Mouse (Mus musculus): ENCODE measurements at regions not wholly inside any gene's neighbourhood (a gene's known extent, or its start where the extent isn't known, plus 50 kb on each side); places are given as distances from the start of the nearest gene placed in this dataset.
"Not testable (repeated sequence)": the region's sequence is repeated elsewhere in the genome, so short reads cannot be mapped to it uniquely, and the experiment has no call there.

- H3K27ac ChIP-seq (ENCODE audit: low read depth, low read length); H3K4me2 ChIP-seq (ENCODE audit: low read depth, low read length, severe bottlenecking); H3K9me3 ChIP-seq (ENCODE audit: control insufficient read depth, low read length); H3K36me3 ChIP-seq (ENCODE audit: control insufficient read depth, insufficient read depth, low read length); ATAC-seq (replicated peaks; ENCODE audit: low FRiP score); H3K9ac ChIP-seq (ENCODE audit: low read length); H3K4me3 ChIP-seq (ENCODE audit: low read depth, low read length); DNase-seq (ENCODE audit: low spot score); H3K4me1 ChIP-seq (replicated peaks; ENCODE audit: control insufficient read depth, insufficient read depth, low read length); H3K27me3 ChIP-seq (ENCODE audit: control insufficient read depth, insufficient read depth, low read length): not testable (repeated sequence)
Observed at GRCm38 (mm10) chr16:79296621-79297020, 205.7 kb upstream of the Tmprss15 start.

GRCm38 (mm10) chr16:79279006-79279405 is 188.1 kb upstream of the Tmprss15 start:
- no peaks in the 10 kb centered on the region for H3K4me1 ChIP-seq (replicated peaks; ENCODE audit: control insufficient read depth, insufficient read depth, low read length)
- no peaks in the 10 kb centered on the region for H3K36me3 ChIP-seq (ENCODE audit: control insufficient read depth, insufficient read depth, low read length)
- H3K4me2 ChIP-seq (ENCODE audit: low read depth, low read length, severe bottlenecking): no peak overlapping the region
- no peak overlapping the region for H3K4me3 ChIP-seq (ENCODE audit: low read depth, low read length)
- no peak overlapping the region for H3K27ac ChIP-seq (ENCODE audit: low read depth, low read length)
- WGBS: 91% methylated on average over 2 of the region's 2 CpGs
- ATAC-seq (replicated peaks; ENCODE audit: low FRiP score) (no peak), DNase-seq (ENCODE audit: low spot score) (no peak)
- H3K27me3 ChIP-seq (ENCODE audit: control insufficient read depth, insufficient read depth, low read length): no peaks in the 10 kb centered on the region
- no peak overlapping the region for H3K9ac ChIP-seq (ENCODE audit: low read length)
- no peaks in the 10 kb centered on the region for H3K9me3 ChIP-seq (ENCODE audit: control insufficient read depth, low read length)

GRCm38 (mm10) chr16:79256525-79256924 is 165.6 kb upstream of the Tmprss15 start:
- DNase-seq (ENCODE audit: low spot score) (no peak), ATAC-seq (replicated peaks; ENCODE audit: low FRiP score) (peak; percentile 63)
- H3K4me2 ChIP-seq (ENCODE audit: low read depth, low read length, severe bottlenecking): no peak overlapping the region
- no peak overlapping the region for H3K9ac ChIP-seq (ENCODE audit: low read length)
- no peaks in the 10 kb centered on the region for H3K27me3 ChIP-seq (ENCODE audit: control insufficient read depth, insufficient read depth, low read length)
- no peaks in the 10 kb centered on the region for H3K4me1 ChIP-seq (replicated peaks; ENCODE audit: control insufficient read depth, insufficient read depth, low read length)
- no peaks in the 10 kb centered on the region for H3K9me3 ChIP-seq (ENCODE audit: control insufficient read depth, low read length)
- WGBS: 94% methylated on average over 1 of the region's 1 CpGs
- no peaks in the 10 kb centered on the region for H3K36me3 ChIP-seq (ENCODE audit: control insufficient read depth, insufficient read depth, low read length)
- no peak overlapping the region for H3K4me3 ChIP-seq (ENCODE audit: low read depth, low read length)
- no peak overlapping the region for H3K27ac ChIP-seq (ENCODE audit: low read depth, low read length)

DNA sequence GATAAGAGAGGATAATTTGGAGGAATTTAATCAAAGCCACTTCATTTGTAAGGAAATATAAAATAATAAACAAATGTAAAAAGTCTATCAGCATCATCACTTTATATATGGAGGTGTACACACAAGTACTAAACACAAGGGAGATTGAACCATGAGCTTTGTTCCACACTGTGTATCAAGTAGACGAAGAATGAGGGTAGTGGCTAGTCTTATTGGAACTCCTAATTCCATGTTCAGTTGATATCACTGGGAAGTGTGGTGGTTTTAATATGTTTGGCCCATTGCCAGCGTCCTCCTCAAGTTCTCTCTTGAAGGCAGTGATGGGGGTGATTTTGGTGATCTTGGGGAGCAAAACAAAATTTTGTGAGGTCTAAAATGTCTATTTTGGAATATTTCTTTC is 165.2 kb upstream of the Tmprss15 start:
- H3K36me3 ChIP-seq (ENCODE audit: control insufficient read depth, insufficient read depth, low read length): no peaks in the 10 kb centered on the region
- H3K4me3 ChIP-seq (ENCODE audit: low read depth, low read length): no peak overlapping the region
- ATAC-seq (replicated peaks; ENCODE audit: low FRiP score) (0 out of 2 replicates have a peak, but pooled peaks have one; percentile 49), DNase-seq (ENCODE audit: low spot score) (no peak)
- 22% methylated on average over 2 of the region's 2 CpGs for WGBS
- no peak overlapping the region for H3K4me2 ChIP-seq (ENCODE audit: low read depth, low read length, severe bottlenecking)
- H3K27ac ChIP-seq (ENCODE audit: low read depth, low read length): no peak overlapping the region
- no peaks in the 10 kb centered on the region for H3K27me3 ChIP-seq (ENCODE audit: control insufficient read depth, insufficient read depth, low read length)
- no peaks in the 10 kb centered on the region for H3K9me3 ChIP-seq (ENCODE audit: control insufficient read depth, low read length)
- H3K9ac ChIP-seq (ENCODE audit: low read length): no peak overlapping the region
- no peaks in the 10 kb centered on the region for H3K4me1 ChIP-seq (replicated peaks; ENCODE audit: control insufficient read depth, insufficient read depth, low read length)

DNA sequence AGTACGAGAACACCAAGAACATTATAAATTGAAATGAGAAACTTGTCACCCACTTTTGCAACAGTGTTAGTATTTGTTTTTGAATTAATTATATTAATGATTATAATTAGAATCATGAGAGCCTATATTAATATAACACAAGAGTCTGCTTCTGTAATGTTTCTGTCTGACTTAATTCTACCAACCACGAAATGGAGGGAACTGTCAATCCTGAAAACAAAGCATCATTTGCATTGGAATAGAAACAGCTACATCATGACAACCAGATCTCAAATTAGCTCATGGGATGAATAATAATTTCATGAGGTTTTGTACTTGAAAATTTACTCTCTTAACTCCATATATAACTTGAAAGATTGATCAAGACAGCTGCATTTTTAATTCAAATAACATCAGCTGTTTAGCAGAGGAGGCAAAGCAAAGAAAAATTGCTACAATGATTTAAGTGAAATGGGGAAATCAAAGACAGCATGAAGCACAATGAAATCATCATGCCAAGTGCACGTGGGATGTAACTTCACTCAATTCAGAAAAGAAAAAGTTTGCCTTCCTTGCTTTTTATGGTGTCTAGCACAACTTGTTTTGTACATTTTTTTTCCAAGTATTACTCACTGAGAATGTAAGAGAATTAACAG is 150.1 kb upstream of the Tmprss15 start:
- H3K4me2 ChIP-seq (ENCODE audit: low read depth, low read length, severe bottlenecking): no peak overlapping the region
- H3K9me3 ChIP-seq (ENCODE audit: control insufficient read depth, low read length): no peaks in the 10 kb centered on the region
- WGBS: 69% methylated on average over 3 of the region's 3 CpGs
- H3K4me3 ChIP-seq (ENCODE audit: low read depth, low read length): no peak overlapping the region
- no peak for DNase-seq (ENCODE audit: low spot score)
- no peaks in the 10 kb centered on the region for H3K36me3 ChIP-seq (ENCODE audit: control insufficient read depth, insufficient read depth, low read length)
- no peak overlapping the region for H3K9ac ChIP-seq (ENCODE audit: low read length)
- no peaks in the 10 kb centered on the region for H3K4me1 ChIP-seq (replicated peaks; ENCODE audit: control insufficient read depth, insufficient read depth, low read length)
- no peaks in the 10 kb centered on the region for H3K27me3 ChIP-seq (ENCODE audit: control insufficient read depth, insufficient read depth, low read length)
- no peak for ATAC-seq (replicated peaks; ENCODE audit: low FRiP score)
- H3K27ac ChIP-seq (ENCODE audit: low read depth, low read length): no peak overlapping the region

GRCm38 (mm10) chr16:79240191-79240590 is 149.3 kb upstream of the Tmprss15 start:
- no peak for ATAC-seq (replicated peaks; ENCODE audit: low FRiP score)
- WGBS: 89% methylated on average over 2 of the region's 2 CpGs
- Histone ChIP-seq H3K27me3 (ENCODE audit: control insufficient read depth, insufficient read depth, low read length) (no peaks in the 10 kb centered on the region), H3K4me3 (ENCODE audit: low read depth, low read length) (no peak overlapping the region), H3K36me3 (ENCODE audit: control insufficient read depth, insufficient read depth, low read length) (no peaks in the 10 kb centered on the region), H3K27ac (ENCODE audit: low read depth, low read length) (no peak overlapping the region), H3K4me2 (ENCODE audit: low read depth, low read length, severe bottlenecking) (no peak overlapping the region), H3K9me3 (ENCODE audit: control insufficient read depth, low read length) (no peaks in the 10 kb centered on the region), H3K9ac (ENCODE audit: low read length) (no peak overlapping the region), H3K4me1 (replicated peaks; ENCODE audit: control insufficient read depth, insufficient read depth, low read length) (no peaks in the 10 kb centered on the region)
- DNase-seq (ENCODE audit: low spot score): no peak

DNA sequence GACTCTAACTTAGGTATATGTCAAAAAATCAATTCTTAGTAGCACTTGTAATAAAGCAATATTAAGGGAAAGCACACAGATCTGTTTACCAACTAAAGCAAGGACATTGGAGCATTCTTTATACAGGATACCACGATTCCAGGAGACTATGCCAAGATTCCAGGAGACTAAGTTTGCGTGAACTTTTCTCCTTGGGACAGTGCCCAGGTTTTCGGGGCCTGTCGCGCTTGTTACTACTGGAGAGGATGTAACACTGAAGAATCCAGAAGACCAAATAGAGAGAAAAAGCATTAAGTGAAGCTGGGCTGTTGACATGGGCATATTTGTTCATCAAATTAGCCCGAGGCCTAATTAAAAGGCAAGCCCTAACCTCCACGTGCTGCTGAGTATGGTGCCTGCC is 100.3 kb upstream of the Tmprss15 start:
- DNase-seq (ENCODE audit: low spot score) (no peak), ATAC-seq (replicated peaks; ENCODE audit: low FRiP score) (no peak)
- Histone ChIP-seq H3K36me3 (ENCODE audit: control insufficient read depth, insufficient read depth, low read length) (no peaks in the 10 kb centered on the region), H3K9ac (ENCODE audit: low read length) (no peak overlapping the region), H3K4me2 (ENCODE audit: low read depth, low read length, severe bottlenecking) (no peak overlapping the region), H3K9me3 (ENCODE audit: control insufficient read depth, low read length) (no peaks in the 10 kb centered on the region), H3K27ac (ENCODE audit: low read depth, low read length) (no peak overlapping the region), H3K4me1 (replicated peaks; ENCODE audit: control insufficient read depth, insufficient read depth, low read length) (no peaks in the 10 kb centered on the region), H3K4me3 (ENCODE audit: low read depth, low read length) (no peak overlapping the region), H3K27me3 (ENCODE audit: control insufficient read depth, insufficient read depth, low read length) (no peaks in the 10 kb centered on the region)
- 89% methylated on average over 7 of the region's 7 CpGs for WGBS

GRCm38 (mm10) chr16:79186471-79186870 is 95.6 kb upstream of the Tmprss15 start:
- H3K27ac ChIP-seq (ENCODE audit: low read depth, low read length): no peak overlapping the region
- H3K4me1 ChIP-seq (replicated peaks; ENCODE audit: control insufficient read depth, insufficient read depth, low read length): no peaks in the 10 kb centered on the region
- WGBS: 83% methylated on average over 1 of the region's 1 CpGs
- no peaks in the 10 kb centered on the region for H3K27me3 ChIP-seq (ENCODE audit: control insufficient read depth, insufficient read depth, low read length)
- H3K4me2 ChIP-seq (ENCODE audit: low read depth, low read length, severe bottlenecking): no peak overlapping the region
- no peak overlapping the region for H3K9ac ChIP-seq (ENCODE audit: low read length)
- DNase-seq (ENCODE audit: low spot score): no peak
- ATAC-seq (replicated peaks; ENCODE audit: low FRiP score): no peak
- no peaks in the 10 kb centered on the region for H3K36me3 ChIP-seq (ENCODE audit: control insufficient read depth, insufficient read depth, low read length)
- no peaks in the 10 kb centered on the region for H3K9me3 ChIP-seq (ENCODE audit: control insufficient read depth, low read length)
- H3K4me3 ChIP-seq (ENCODE audit: low read depth, low read length): no peak overlapping the region

DNA sequence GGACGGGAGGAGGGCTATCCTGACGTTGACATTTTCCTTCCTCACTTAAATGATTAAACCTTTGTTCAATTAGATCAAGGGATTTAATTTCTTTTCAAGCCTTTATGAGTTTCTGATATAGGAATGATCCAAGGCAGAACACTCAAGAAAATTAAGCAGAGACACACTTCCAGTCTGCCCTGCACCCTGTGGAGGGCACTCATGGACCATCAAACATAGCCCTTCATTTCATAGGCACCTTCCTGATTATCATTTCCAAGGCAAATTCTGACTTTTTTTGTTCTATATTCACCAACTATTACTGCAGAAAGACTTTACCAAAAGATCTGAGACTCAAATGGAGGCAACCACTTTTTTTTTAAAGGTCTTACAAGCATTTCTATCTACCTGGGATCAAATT is 91.6 kb upstream of the Tmprss15 start:
- Histone ChIP-seq H3K9ac (ENCODE audit: low read length) (no peak overlapping the region), H3K4me1 (replicated peaks; ENCODE audit: control insufficient read depth, insufficient read depth, low read length) (no peaks in the 10 kb centered on the region), H3K27me3 (ENCODE audit: control insufficient read depth, insufficient read depth, low read length) (no peaks in the 10 kb centered on the region), H3K4me2 (ENCODE audit: low read depth, low read length, severe bottlenecking) (no peak overlapping the region), H3K9me3 (ENCODE audit: control insufficient read depth, low read length) (no peaks in the 10 kb centered on the region), H3K36me3 (ENCODE audit: control insufficient read depth, insufficient read depth, low read length) (no peaks in the 10 kb centered on the region), H3K27ac (ENCODE audit: low read depth, low read length) (no peak overlapping the region), H3K4me3 (ENCODE audit: low read depth, low read length) (no peak overlapping the region)
- ATAC-seq (replicated peaks; ENCODE audit: low FRiP score): no peak
- 77% methylated on average over 2 of the region's 2 CpGs for WGBS
- DNase-seq (ENCODE audit: low spot score): no peak
